Mouse (Mus musculus) NIH3T3 (cell line): ENCODE results near the gene Apol7e.

Experiments
- DNase-seq: peaks from one replicate; pipeline ENCODE4 v3.0.0-alpha.2; 2012; ENCODE audit warnings: low read depth

The Apol7e gene

GRCm38 (mm10) chr15:77741556-77741955 lies 42.9 kb downstream of the Apol7e start:
- peak; percentile 84 for DNase-seq

DNA sequence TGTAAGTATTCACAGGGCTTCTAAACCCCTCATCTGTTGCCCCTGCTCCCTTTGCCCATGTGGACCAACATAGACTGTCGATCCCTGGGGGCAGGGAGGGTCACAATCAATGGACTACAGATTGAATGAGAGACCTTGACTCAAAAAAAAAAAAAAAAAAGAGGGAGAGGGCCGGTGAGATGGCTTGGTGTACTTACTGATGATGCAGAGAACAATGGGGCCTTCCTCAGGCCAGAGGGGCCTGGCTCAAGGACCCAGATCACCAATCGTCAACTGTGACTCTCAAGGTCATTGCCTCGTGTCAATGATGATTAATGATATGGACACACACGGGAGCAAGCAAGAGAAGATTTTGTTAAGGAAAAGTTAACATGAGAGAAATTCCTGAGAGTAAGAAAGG lies 46.0 kb downstream of the Apol7e start:
- no peak for DNase-seq

GRCm38 (mm10) chr15:77745081-77745480 lies 46.4 kb downstream of the Apol7e start:
- DNase-seq: peak; percentile 32

- no peak for DNase-seq
These were observed 47.7 kb downstream of the Apol7e start for GRCm38 (mm10) chr15:77746326-77746725.

DNA sequence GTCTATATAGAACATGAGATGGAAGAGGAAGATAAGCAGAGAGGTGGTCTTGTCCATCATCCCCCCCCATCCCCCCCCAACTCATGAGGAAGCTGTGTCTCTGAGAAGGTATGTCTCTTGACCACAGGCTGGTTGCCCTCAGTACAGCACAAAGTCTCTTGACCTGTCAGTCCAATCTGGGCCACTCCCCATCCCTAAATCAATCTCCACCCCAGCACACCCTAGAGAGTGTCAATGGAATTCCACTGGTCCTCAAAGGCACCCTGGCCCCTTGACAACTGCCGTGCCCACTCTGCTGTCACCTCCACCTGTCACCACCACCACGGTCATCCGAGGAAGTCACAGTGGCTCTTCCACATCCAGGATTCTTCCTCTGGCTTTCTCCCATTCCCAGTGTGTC lies 49.8 kb downstream of the Apol7e start:
- DNase-seq: no peak

- no peak for DNase-seq
These were observed 51.1 kb downstream of the Apol7e start for GRCm38 (mm10) chr15:77749717-77750116.

DNA sequence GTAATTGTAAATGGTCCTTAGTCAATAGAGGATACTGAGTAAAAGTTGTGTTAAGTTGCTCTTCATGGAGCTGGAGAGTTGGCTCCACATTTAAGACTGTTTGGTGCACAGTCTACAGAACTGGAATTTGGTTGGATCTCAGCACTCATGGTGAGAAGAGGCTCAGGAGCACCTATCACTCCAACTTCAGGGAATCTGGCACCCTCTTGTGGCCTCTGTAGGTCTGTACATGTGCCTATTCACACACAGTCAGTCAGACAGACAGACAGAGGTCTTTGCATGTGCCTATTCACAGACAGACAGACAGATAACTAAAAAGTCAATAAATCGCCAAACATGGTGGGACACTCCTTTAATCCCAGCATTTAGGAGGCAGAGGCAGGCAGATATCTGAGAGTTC lies 51.8 kb downstream of the Apol7e start:
- peak; percentile 89 for DNase-seq

- no peak for DNase-seq
These were observed 53.8 kb downstream of the Apol7e start for GRCm38 (mm10) chr15:77752443-77752842.

GRCm38 (mm10) chr15:77755132-77755531 lies 56.5 kb downstream of the Apol7e start:
- no peak for DNase-seq

GRCm38 (mm10) chr15:77756081-77756480 lies 57.4 kb downstream of the Apol7e start:
- no peak for DNase-seq

- DNase-seq: peak; percentile 85
These were observed 58.2 kb downstream of the Apol7e start, which contains the start of gene Apol8 for GRCm38 (mm10) chr15:77756848-77757247. Gene Apol8 (minus strand): TSS chr15:77757003.

DNA sequence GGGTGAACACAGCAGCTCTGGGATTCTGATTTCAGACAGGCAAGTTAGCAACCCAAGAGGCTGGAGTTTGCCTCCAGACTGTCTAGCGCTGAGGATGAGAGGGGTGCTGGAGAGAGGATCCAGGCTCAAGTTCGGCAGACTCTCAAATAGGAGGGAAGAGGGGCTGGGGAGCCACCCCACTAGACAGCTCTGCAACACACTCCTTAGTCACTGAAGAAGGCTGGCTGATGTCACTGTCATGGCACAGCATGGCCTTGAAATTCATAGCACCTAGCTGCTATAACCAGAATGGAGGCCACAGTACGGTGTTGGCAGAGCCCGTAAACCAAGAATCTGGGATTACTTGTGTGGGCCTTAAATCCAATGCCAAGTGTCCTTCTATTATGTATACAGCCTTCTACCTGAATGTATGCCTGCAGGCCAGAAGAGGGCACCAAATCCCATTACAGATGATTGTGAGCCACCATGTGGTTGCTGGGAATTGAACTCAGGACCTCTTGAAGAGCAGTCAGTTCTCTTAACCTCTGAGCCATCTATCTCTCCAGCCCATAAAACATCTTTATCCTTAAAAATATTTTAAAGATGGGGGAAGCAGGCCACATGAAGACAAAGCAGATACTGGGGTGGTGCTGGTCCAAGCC lies 59.0 kb downstream of the Apol7e start:
- DNase-seq: peak; percentile 33

GRCm38 (mm10) chr15:77760037-77760436 lies 61.4 kb downstream of the Apol7e start:
- DNase-seq: no peak

GRCm38 (mm10) chr15:77761083-77761482 lies 62.4 kb downstream of the Apol7e start:
- no peak for DNase-seq

GRCm38 (mm10) chr15:77761561-77762380 lies 63.1 kb downstream of the Apol7e start:
- peak; percentile 72 for DNase-seq

DNA sequence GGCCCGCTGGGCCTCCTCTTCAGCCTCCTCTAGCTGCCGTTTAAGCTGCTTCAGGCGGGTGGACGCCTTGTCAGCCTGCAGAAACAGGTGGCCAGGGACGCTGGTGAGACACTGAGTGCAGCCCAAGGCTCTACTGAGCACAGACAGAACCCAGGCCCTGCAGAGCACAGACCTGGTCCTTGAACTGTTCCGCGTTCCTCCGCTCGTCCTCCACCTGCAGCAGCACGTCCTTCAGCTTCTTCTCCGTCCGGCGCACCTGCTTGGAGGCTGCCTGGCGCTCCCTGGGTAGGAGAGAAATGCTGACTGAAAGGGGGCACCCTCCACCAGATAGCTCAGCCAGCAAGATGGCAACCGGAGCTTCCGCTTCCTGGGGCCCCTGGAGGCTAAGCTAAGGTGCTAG lies 64.4 kb downstream of the Apol7e start:
- no peak for DNase-seq

GRCm38 (mm10) chr15:77763702-77764101 lies 65.0 kb downstream of the Apol7e start:
- no peak for DNase-seq

GRCm38 (mm10) chr15:77764391-77765006 lies 65.8 kb downstream of the Apol7e start:
- no peak for DNase-seq

DNA sequence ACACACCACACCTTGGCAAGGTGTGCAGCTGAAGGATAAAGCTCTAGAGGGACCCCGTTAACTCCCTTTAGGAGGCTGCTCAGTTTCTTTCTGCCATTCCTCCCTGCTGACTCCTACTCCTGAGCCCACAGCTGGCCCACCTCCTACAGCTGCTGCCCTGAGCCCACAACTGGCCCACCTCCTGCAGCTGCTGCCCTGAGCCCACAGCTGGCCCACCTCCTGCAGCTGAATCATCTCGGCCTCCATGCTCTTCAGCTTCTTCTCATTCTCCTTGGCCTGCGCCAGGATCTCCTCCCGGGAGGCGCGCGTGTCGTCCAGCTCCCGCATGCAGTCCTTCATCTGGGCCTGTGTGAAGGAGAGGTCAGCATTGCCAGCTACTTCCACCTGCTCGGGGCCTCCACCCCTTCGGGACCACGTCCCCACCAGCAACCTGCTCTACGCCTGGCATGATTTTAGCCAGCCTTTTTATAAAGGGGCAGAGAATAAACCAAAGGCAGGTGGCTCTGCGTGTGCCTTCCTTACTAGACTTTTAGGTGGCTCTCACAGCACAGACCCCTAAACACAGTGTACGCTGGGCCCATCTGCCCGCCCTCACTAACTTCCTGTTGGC lies 66.9 kb downstream of the Apol7e start:
- DNase-seq: no peak

GRCm38 (mm10) chr15:77766981-77767380 lies 68.3 kb downstream of the Apol7e start:
- no peak for DNase-seq
